Mouse (Mus musculus): Measurements from ENCODE around the gene Cct7.

GRCm38 (mm10) chr6:85433865-85434264, 17.4 kb upstream of the Cct7 start:
- TF ChIP-seq CTCF (IDR thresholded peaks at IDR 0.05; ENCODE audit: low read depth) (no peak), EP300 (IDR thresholded peaks at IDR 0.05; ENCODE audit: low read depth) (no peak)

Data from liver, postnatal 0 days (tissue).